Mouse (Mus musculus) liver, embryonic 14.5 days (tissue): ENCODE data around the gene Ptpra. TPM values are rescaled to one million over a fixed set of nuclear protein-coding genes. Genes with fewer than 3 reads are reported as not detected.
A peak's percentile ranks its signal among the peaks of the same experiment; 100 is the strongest.

Experiments
- ATAC-seq: fragments of 200-750 bp; cut with Nextera tagmentation; 2 replicates; pipeline ENCODE4 v1.8.0; 2017; ENCODE audit warnings: moderate number of reproducible peaks, mild to moderate bottlenecking, moderate library complexity; ENCODE audit not compliant: insufficient read depth
- DNase-seq, 3 experiments: peaks; one replicate each; pipeline ENCODE4 v3.0.0-alpha.2; 2012 to 2013; ENCODE audit warnings: low read depth in 3 of 3, low spot score in 3 of 3
- H3K27ac ChIP-seq: fragments of 300-500 bp; sonication (generic); 2 replicates; pipeline ENCODE4 v1.5.1; 2014; ENCODE audit warnings: moderate library complexity, mild to moderate bottlenecking, control low read depth, inconsistent platforms
- H3K27me3 ChIP-seq: fragments of 300-500 bp; sonication (generic); 2 replicates; pipeline ENCODE4 v1.6.1; 2014; ENCODE audit warnings: mild to moderate bottlenecking, low read length, moderate library complexity; ENCODE audit not compliant: control insufficient read depth, insufficient read depth
- H3K36me3 ChIP-seq: fragments of 300-500 bp; sonication (generic); replicated peaks from 2 replicates; pipeline ENCODE4 v1.6.1; 2014; ENCODE audit warnings: low read depth; ENCODE audit not compliant: control insufficient read depth, insufficient read depth
- H3K4me1 ChIP-seq, 2 experiments: fragments of 200-500 bp in 1 of 2; fragments of 300-500 bp in 1 of 2; sonication (generic) in 1 of 2; replicated peaks; 2 replicates each; pipeline ENCODE4 v1.6.1; 2012 to 2014; ENCODE audit warnings: antibody characterized with exemption in 1 of 2, inconsistent platforms in 1 of 2, low read length in 1 of 2; ENCODE audit not compliant: control insufficient read depth in 2 of 2, insufficient read depth in 2 of 2
- H3K4me2 ChIP-seq: fragments of 300-500 bp; sonication (generic); 2 replicates; pipeline ENCODE4 v1.6.1; 2014; ENCODE audit warnings: low read depth, mild to moderate bottlenecking, control low read depth, moderate library complexity
- H3K4me3 ChIP-seq, 2 experiments: fragments of 200-500 bp in 1 of 2; fragments of 300-500 bp in 1 of 2; sonication (generic) in 1 of 2; 2 replicates each; pipeline ENCODE4 v1.5.1; 2012 to 2014; ENCODE audit warnings: low read depth in 2 of 2, low read length in 2 of 2, mild to moderate bottlenecking in 2 of 2, control low read depth in 1 of 2, inconsistent platforms in 1 of 2, moderate library complexity in 1 of 2; ENCODE audit not compliant: insufficient read depth in 1 of 2
- H3K9ac ChIP-seq: fragments of 300-500 bp; sonication (generic); replicated peaks from 2 replicates; pipeline ENCODE4 v1.6.1; 2014; ENCODE audit warnings: mild to moderate bottlenecking, control low read depth, moderate library complexity
- H3K9me3 ChIP-seq: fragments of 300-500 bp; sonication (generic); 2 replicates; pipeline ENCODE4 v1.6.1; 2016; ENCODE audit warnings: low read length, mixed read lengths; ENCODE audit not compliant: control insufficient read depth
- CTCF ChIP-seq: IDR thresholded peaks from 2 replicates; pipeline ENCODE4 v1.5.1; 2016; ENCODE audit warnings: antibody characterized with exemption, low read depth, control low read depth
- EP300 ChIP-seq: IDR thresholded peaks from 2 replicates; pipeline ENCODE4 v1.6.1; 2016; ENCODE audit warnings: antibody characterized with exemption, low read depth
- WGBS: fragments of 180-500 bp; shearing (Covaris S2); extraction: QIAGEN DNeasy Blood & Tissue Kit; methylation state at CpG from one replicate; pipeline ENCODE4 v1.1.7; 2014; ENCODE audit not compliant: insufficient replicate concordance; 5-methylcytosine and 5-hydroxymethylcytosine counted together
- polyA plus RNA-seq, 2 experiments: library from polyadenylated mRNA; depleted of rRNA in 1 of 2; stranded (reverse) in 1 of 2; unstranded in 1 of 2; fragments of >200 nt; fragmentation: Nextera tagmentation in 1 of 2; extraction: Ambion mirVana in 1 of 2; gene quantifications; 2 replicates each; pipeline versions ENCODE4 v1.2.1 to v1.2.3; 2012 to 2014

Gene Ptpra
- polyA plus RNA-seq, 2 experiments = 19.3 to 29.6 TPM

DNA sequence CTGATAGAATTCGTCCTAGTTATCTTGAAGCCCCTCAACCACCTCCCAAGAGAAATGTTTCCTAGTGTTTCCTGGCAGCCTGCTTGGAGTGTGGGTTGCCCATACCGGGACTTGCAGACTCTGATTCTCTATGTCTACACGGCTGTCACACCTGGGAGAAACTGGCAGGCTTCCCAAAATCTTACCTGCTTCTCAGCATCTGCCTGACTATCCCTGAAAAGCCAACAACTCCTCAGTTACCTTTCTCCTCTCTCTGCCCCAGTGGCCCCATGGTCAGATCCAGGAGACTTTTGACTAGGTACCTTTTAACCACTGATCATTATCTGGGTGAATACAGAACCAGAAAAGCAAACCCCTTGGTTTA is 1.6 kb downstream of the Ptpra start:
- no peak for ATAC-seq
- H3K4me2 ChIP-seq = peak overlapping the region; percentile 74
- peaks cover 16 to 30% of the 10 kb centered on the region in 2 experiments for H3K4me1 ChIP-seq
- H3K36me3 ChIP-seq = no peaks in the 10 kb centered on the region
- peaks cover 6% of the 10 kb centered on the region for H3K27me3 ChIP-seq
- peak overlapping the region in 1 of 2 experiments; percentile 83; a peak in 2 of 4 replicates for H3K4me3 ChIP-seq
- H3K9me3 ChIP-seq = no peaks in the 10 kb centered on the region
- peak overlapping the region; percentile 90 for H3K9ac ChIP-seq
- no peak for TF ChIP-seq CTCF
- no peak for TF ChIP-seq EP300
- 47% methylated on average over 3 of the region's 3 CpGs for WGBS
- no peak overlapping the region for H3K27ac ChIP-seq
- no peak for DNase-seq

DNA sequence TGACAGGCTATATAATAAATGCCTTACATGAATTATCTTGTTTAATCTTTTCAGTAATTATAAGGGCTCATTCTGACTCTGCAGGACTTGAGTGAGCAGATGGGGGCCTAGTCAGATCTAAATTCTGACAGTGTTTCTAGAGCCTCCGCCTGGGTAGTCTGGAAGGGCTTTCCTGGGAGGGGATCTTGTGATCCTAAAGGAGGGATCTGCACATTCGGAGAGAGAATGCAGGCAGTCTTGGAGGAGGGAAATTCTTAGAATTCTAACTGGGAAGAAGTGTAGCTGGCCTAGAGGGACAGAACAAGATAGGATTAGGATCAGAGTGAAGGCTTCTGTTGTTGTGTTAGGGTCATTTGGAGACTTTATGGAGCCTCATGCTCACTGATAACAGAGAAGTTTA is 2.2 kb downstream of the Ptpra start:
- H3K4me3 ChIP-seq = no peak overlapping the region
- DNase-seq = no peak
- 61% methylated on average over 2 of the region's 2 CpGs for WGBS

DNA sequence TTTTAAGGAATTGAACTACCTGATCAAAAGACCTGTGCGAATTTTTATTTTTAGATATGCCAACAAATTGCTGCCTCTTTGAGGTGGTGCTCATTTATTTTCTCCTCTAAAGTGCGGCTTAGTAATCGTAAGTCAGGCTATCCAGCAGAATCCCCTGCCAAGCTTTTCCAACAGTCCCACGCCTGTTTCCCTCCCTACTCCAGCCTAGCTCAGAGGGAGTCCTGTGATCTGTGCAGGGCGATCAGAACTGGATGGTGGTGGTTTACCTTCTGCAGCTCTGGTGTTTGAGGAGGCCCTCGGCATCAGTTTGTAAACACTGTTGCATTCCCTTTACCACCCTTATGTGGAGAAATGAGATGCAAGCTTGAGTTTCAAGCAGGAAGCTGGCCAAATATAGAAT is 3.3 kb downstream of the Ptpra start:
- Histone ChIP-seq H3K4me2 (no peak overlapping the region), H3K27me3 (peaks cover 6% of the 10 kb centered on the region), H3K27ac (no peak overlapping the region), H3K4me1 (peaks cover 16 to 30% of the 10 kb centered on the region in 2 experiments), H3K9ac (no peak overlapping the region), H3K36me3 (no peaks in the 10 kb centered on the region), H3K9me3 (no peaks in the 10 kb centered on the region), H3K4me3 (no peak overlapping the region)
- DNase-seq (no peak), ATAC-seq (no peak)
- 66% methylated on average over 6 of the region's 6 CpGs for WGBS
- no peak for TF ChIP-seq CTCF
- TF ChIP-seq EP300 = no peak

More for the DNA sequence above, 2.2 kb downstream of the Ptpra start:
- TF ChIP-seq CTCF (no peak), EP300 (no peak)
- H3K27me3 ChIP-seq = peaks cover 6% of the 10 kb centered on the region
- H3K4me2 ChIP-seq = no peak overlapping the region; the same call in 1 of the 2 replicates
- no peak overlapping the region for H3K9ac ChIP-seq
- peaks cover 16 to 30% of the 10 kb centered on the region in 2 experiments for H3K4me1 ChIP-seq
- H3K9me3 ChIP-seq = no peaks in the 10 kb centered on the region
- H3K27ac ChIP-seq = no peak overlapping the region
- no peak for ATAC-seq
- H3K36me3 ChIP-seq = no peaks in the 10 kb centered on the region

DNA sequence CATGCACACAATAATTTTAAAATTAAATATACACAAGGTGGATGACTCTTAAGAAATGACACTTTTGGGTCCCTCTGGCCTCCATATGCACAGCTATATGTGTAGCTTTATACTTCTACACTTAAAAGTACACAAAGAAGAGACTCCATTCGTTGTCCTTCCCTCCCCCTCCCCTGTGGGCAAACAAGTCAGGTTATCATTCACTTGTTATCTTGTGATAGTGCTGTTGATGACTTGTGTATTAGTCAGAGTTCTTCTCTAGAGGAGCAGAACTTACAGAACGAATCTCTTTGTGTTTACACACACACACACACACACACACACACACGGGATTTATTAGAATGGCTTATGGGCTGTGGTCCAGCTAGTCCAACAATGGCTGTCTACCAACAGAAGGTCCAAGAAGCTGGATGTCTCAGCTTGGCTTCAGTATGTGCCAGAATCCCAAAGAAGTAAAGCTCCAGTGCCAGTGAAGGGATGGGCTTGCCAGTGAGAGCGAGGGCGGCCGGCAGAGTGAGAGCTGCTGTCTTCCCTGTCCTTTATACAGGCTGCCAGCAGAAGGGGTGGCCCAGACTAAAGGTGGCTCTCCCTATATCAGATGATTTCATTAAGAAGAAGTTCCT is 4.8 kb downstream of the Ptpra start:
- Histone ChIP-seq H3K4me3 (no peak overlapping the region), H3K9ac (no peak overlapping the region), H3K27me3 (no peaks in the 10 kb centered on the region), H3K4me1 (peaks cover 16 to 23% of the 10 kb centered on the region in 2 experiments), H3K4me2 (no peak overlapping the region), H3K36me3 (no peaks in the 10 kb centered on the region), H3K27ac (no peak overlapping the region), H3K9me3 (no peaks in the 10 kb centered on the region)
- TF ChIP-seq EP300 = no peak
- TF ChIP-seq CTCF = no peak
- WGBS = 53% methylated on average over 6 of the region's 6 CpGs
- ATAC-seq (no peak), DNase-seq (no peak)

DNA sequence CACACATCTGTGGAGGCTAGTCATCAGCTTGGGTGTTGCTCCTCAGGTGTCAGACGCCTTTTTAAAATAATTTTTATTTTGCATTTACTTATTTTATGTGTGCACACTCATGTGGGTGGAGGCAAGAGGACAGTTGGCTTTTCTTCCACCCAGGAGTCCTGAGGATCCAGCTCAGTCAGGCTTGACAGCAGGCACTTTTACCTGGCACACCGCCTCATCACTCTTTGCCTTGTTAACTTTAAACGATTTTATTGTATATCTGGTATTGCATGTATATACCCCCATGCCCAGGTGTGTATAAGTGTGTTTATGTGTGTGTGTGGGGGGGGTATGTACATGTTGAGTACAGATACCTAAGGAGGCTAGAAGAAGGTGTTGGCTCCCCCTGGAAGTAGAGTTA is 7.8 kb downstream of the Ptpra start:
- no peak overlapping the region for H3K27ac ChIP-seq
- ATAC-seq = no peak
- H3K9ac ChIP-seq = no peak overlapping the region
- peaks cover 6 to 9% of the 10 kb centered on the region in 2 experiments for H3K4me1 ChIP-seq
- H3K4me3 ChIP-seq = no peak overlapping the region
- TF ChIP-seq EP300 (no peak), CTCF (no peak)
- H3K4me2 ChIP-seq = no peak overlapping the region
- H3K27me3 ChIP-seq = no peaks in the 10 kb centered on the region
- DNase-seq = no peak
- no peaks in the 10 kb centered on the region for H3K36me3 ChIP-seq
- 72% methylated on average over 3 of the region's 3 CpGs for WGBS
- no peaks in the 10 kb centered on the region for H3K9me3 ChIP-seq
